Mouse (Mus musculus) stomach, postnatal 0 days (tissue): ENCODE measurements around the gene Pbx4.

ENCODE experiments used
- CTCF ChIP-seq: IDR thresholded peaks from 2 replicates; pipeline ENCODE4 v1.5.1; 2016; ENCODE audit warnings: antibody characterized with exemption, low read depth, mild to moderate bottlenecking, moderate library complexity
- EP300 ChIP-seq: optimal IDR thresholded peaks from 2 replicates; pipeline ENCODE3; 2016; ENCODE audit warnings: antibody characterized with exemption

DNA sequence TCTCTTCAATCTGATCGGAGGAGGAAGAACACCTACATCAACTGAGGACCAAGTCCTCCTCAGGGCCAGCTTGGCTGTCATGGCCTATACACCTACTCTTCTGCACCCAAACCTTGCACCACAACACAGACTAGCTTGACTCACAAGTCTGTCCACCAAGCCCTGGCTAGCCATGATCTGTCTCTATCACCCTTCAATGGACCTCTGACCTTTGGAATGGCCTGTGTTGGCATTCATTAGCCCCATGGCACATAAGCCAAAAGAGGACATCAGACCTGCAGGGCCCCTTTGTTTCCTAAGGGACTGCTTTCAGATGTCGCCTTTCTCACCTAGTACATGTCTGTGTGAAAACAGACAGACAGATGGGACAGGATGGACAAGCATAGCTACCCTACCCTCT lies 88.8 kb downstream of the Pbx4 start:
- TF ChIP-seq CTCF: no peak
- TF ChIP-seq EP300: no peak
